ENCODE assay signal across 8 mouse cellular contexts in genomic region chr6:42354076-42355019, GRCm38 (mm10). TPM values are rescaled to one million over a fixed set of nuclear protein-coding genes. Genes with fewer than 3 reads are reported as not detected.
DNase-seq lines count a peak whose midpoint lies in the region; ATAC-seq and TF ChIP-seq lines count a peak whose summit lies in the region.

No protein-coding gene starts in this region.

- DNase-seq in cerebellum, adult 2 months: peak in 1 of 2 experiments; percentile 29
- no peak for DNase-seq in cerebellum, adult 9-11 months
- DNase-seq in midbrain, embryonic 14.5 days: peak; percentile 44
- DNase-seq in embryo, embryonic 9.5 days (ENCODE audit: extremely low spot score): no peak

- H3K4me2 ChIP-seq in midbrain, embryonic 14.5 days (ENCODE audit: low read length): peak overlapping the region; percentile 12; the same call in 1 of the 2 replicates
- no peak overlapping the region; the same call in 1 of the 2 replicates for H3K4me2 ChIP-seq in midbrain, embryonic 16.5 days (ENCODE audit: low read length)
- peak overlapping the region; percentile 99 for H3K4me2 ChIP-seq in heart, embryonic 12.5 days
- peak overlapping the region; percentile 84 for H3K4me2 ChIP-seq in lung, embryonic 15.5 days
- no peak overlapping the region; the same call in 1 of the 2 replicates for H3K4me2 ChIP-seq in kidney, embryonic 14.5 days (replicated peaks; ENCODE audit: low read depth, low read length)

- H3K9me3 ChIP-seq in midbrain, embryonic 14.5 days (ENCODE audit: control insufficient read depth, low read length): no peaks in the 10 kb centered on the region
- no peaks in the 10 kb centered on the region for H3K9me3 ChIP-seq in midbrain, embryonic 16.5 days (replicated peaks; ENCODE audit: control insufficient read depth, low read length, poor library complexity, severe bottlenecking)
- H3K9me3 ChIP-seq in heart, embryonic 12.5 days (replicated peaks): no peaks in the 10 kb centered on the region
- no peaks in the 10 kb centered on the region for H3K9me3 ChIP-seq in lung, embryonic 15.5 days
- H3K9me3 ChIP-seq in kidney, embryonic 14.5 days (ENCODE audit: control insufficient read depth, low read length): no peaks in the 10 kb centered on the region

- no peak overlapping the region for H3K27ac ChIP-seq in cerebellum, adult 2 months (ENCODE audit: insufficient read depth, low read length)
- no peak overlapping the region for H3K27ac ChIP-seq in midbrain, embryonic 14.5 days (replicated peaks; ENCODE audit: low read depth, low read length)
- no peak overlapping the region for H3K27ac ChIP-seq in midbrain, embryonic 16.5 days (ENCODE audit: low read length)
- H3K27ac ChIP-seq in heart, embryonic 12.5 days (ENCODE audit: poor library complexity, severe bottlenecking): peak overlapping the region; percentile 100
- no peak overlapping the region for H3K27ac ChIP-seq in lung, embryonic 15.5 days
- no peak overlapping the region for H3K27ac ChIP-seq in kidney, embryonic 14.5 days (ENCODE audit: low read depth, low read length)

- peak overlapping the region; percentile 14 for H3K4me3 ChIP-seq in cerebellum, adult 2 months (replicated peaks; ENCODE audit: insufficient read depth, low read depth, low read length)
- H3K4me3 ChIP-seq in midbrain, embryonic 14.5 days (replicated peaks; ENCODE audit: low read depth, low read length): no peak overlapping the region
- H3K4me3 ChIP-seq in midbrain, embryonic 16.5 days (ENCODE audit: low read depth, low read length): no peak overlapping the region
- peak overlapping the region; percentile 93 for H3K4me3 ChIP-seq in heart, embryonic 12.5 days
- H3K4me3 ChIP-seq in lung, embryonic 15.5 days: peak overlapping the region; percentile 75; the same call in 1 of the 2 replicates
- no peak overlapping the region for H3K4me3 ChIP-seq in kidney, embryonic 14.5 days (ENCODE audit: low read length)

- H3K27me3 ChIP-seq in cerebellum, adult 2 months (ENCODE audit: control insufficient read depth, insufficient read depth, low read length): no peaks in the 10 kb centered on the region
- H3K27me3 ChIP-seq in midbrain, embryonic 14.5 days (ENCODE audit: control insufficient read depth, insufficient read depth, low read length): no peaks in the 10 kb centered on the region
- no peaks in the 10 kb centered on the region for H3K27me3 ChIP-seq in midbrain, embryonic 16.5 days (ENCODE audit: control insufficient read depth, insufficient read depth, low read depth, low read length)
- no peaks in the 10 kb centered on the region for H3K27me3 ChIP-seq in heart, embryonic 12.5 days (replicated peaks)
- no peaks in the 10 kb centered on the region for H3K27me3 ChIP-seq in lung, embryonic 15.5 days
- no peaks in the 10 kb centered on the region for H3K27me3 ChIP-seq in kidney, embryonic 14.5 days (ENCODE audit: control insufficient read depth, insufficient read depth, low read length)

- 18% methylated on average over 11 of the region's 11 CpGs for WGBS in cerebellum, adult 2 months
- 59% methylated on average over 11 of the region's 11 CpGs for WGBS in midbrain, embryonic 14.5 days
- 68% methylated on average over 11 of the region's 11 CpGs for WGBS in midbrain, embryonic 16.5 days
- 15% methylated on average over 11 of the region's 11 CpGs for WGBS in heart, embryonic 12.5 days
- 44% methylated on average over 11 of the region's 11 CpGs for WGBS in lung, embryonic 15.5 days
- WGBS in kidney, embryonic 14.5 days: 62% methylated on average over 11 of the region's 11 CpGs

- TF ChIP-seq POLR2A in cerebellum, adult 2 months (IDR thresholded peaks at IDR 0.05; ENCODE audit: borderline replicate concordance, insufficient read depth, low read length): 0 out of 2 replicates have a peak, but pooled peaks have one; percentile 10

- H3K4me1 ChIP-seq in cerebellum, adult 2 months (ENCODE audit: control insufficient read depth, insufficient read depth, low read length): peaks cover 31% of the 10 kb centered on the region
- peaks cover 30% of the 10 kb centered on the region for H3K4me1 ChIP-seq in midbrain, embryonic 14.5 days (ENCODE audit: control insufficient read depth, insufficient read depth, low read length)
- H3K4me1 ChIP-seq in midbrain, embryonic 16.5 days (ENCODE audit: control insufficient read depth, insufficient read depth, low read length): peaks cover 25% of the 10 kb centered on the region
- H3K4me1 ChIP-seq in heart, embryonic 12.5 days (replicated peaks): peaks cover 85% of the 10 kb centered on the region
- H3K4me1 ChIP-seq in lung, embryonic 15.5 days: peaks cover 81% of the 10 kb centered on the region
- peaks cover 26% of the 10 kb centered on the region; the same call in 1 of the 2 replicates for H3K4me1 ChIP-seq in kidney, embryonic 14.5 days (ENCODE audit: control insufficient read depth, insufficient read depth, low read length)

- no peak overlapping the region for H3K9ac ChIP-seq in midbrain, embryonic 14.5 days (replicated peaks; ENCODE audit: low read length)
- H3K9ac ChIP-seq in midbrain, embryonic 16.5 days (ENCODE audit: low read depth, low read length): no peak overlapping the region
- peak overlapping the region; percentile 47 for H3K9ac ChIP-seq in heart, embryonic 12.5 days
- H3K9ac ChIP-seq in lung, embryonic 15.5 days: no peak overlapping the region
- no peak overlapping the region for H3K9ac ChIP-seq in kidney, embryonic 14.5 days (ENCODE audit: low read depth, low read length)

- peaks cover 43% of the 10 kb centered on the region for H3K36me3 ChIP-seq in midbrain, embryonic 14.5 days (ENCODE audit: control insufficient read depth, insufficient read depth, low read length)
- H3K36me3 ChIP-seq in midbrain, embryonic 16.5 days (ENCODE audit: control insufficient read depth, insufficient read depth, low read length): peaks cover 12% of the 10 kb centered on the region
- H3K36me3 ChIP-seq in heart, embryonic 12.5 days: peaks cover 80% of the 10 kb centered on the region
- H3K36me3 ChIP-seq in lung, embryonic 15.5 days: peaks cover 56% of the 10 kb centered on the region
- H3K36me3 ChIP-seq in kidney, embryonic 14.5 days (ENCODE audit: control insufficient read depth, insufficient read depth, low read length): peaks cover 74% of the 10 kb centered on the region

- no peak for TF ChIP-seq CTCF in cerebellum, adult 2 months (IDR thresholded peaks at IDR 0.05; ENCODE audit: borderline replicate concordance, insufficient read depth, low read depth, low read length)

- ATAC-seq in midbrain, embryonic 14.5 days (ENCODE audit: low FRiP score, low TSS enrichment): no peak
- no peak for ATAC-seq in midbrain, embryonic 16.5 days
- no peak for ATAC-seq in heart, embryonic 12.5 days (ENCODE audit: insufficient number of reproducible peaks, low FRiP score)
- ATAC-seq in lung, embryonic 15.5 days (ENCODE audit: borderline replicate concordance, extremely low read depth, low FRiP score, low TSS enrichment): no peak
- no peak for ATAC-seq in kidney, embryonic 14.5 days (ENCODE audit: low FRiP score, low TSS enrichment)

RNA-seq across cellular contexts. Expression of gene Zyx, which starts 4.9 kb away (rescaled TPM):
- 123 and 129 TPM in 2 replicates for polyA plus RNA-seq in cerebellum, adult 2 months (2012; rRNA removed)
- 42.1 and 55.7 TPM in 2 replicates for polyA plus RNA-seq in midbrain, embryonic 14.5 days (2014; fragmentation: Nextera tagmentation; extraction: Ambion mirVana)
- polyA plus RNA-seq in midbrain, embryonic 16.5 days (2015; fragmentation: Nextera tagmentation; extraction: Ambion mirVana): 55.1 and 56.5 TPM in 2 replicates
- 213 and 219 TPM in 2 replicates for polyA plus RNA-seq in heart, embryonic 12.5 days (2016; fragmentation: Nextera tagmentation; extraction: Ambion mirVana)
- polyA plus RNA-seq in lung, embryonic 15.5 days (2015; fragmentation: Nextera tagmentation; extraction: Ambion mirVana): 161 and 167 TPM in 2 replicates
- 87.0 and 118 TPM in 2 replicates for polyA plus RNA-seq in kidney, embryonic 14.5 days (2014; fragmentation: Nextera tagmentation; extraction: Ambion mirVana)

RNA-seq across cellular contexts. Expression of gene Epha1, which starts 18.7 kb away (rescaled TPM):
- polyA plus RNA-seq in cerebellum, adult 2 months (2012; rRNA removed): 0.43 and 0.46 TPM in 2 replicates
- polyA plus RNA-seq in midbrain, embryonic 14.5 days (2014; fragmentation: Nextera tagmentation; extraction: Ambion mirVana): 0.09 and 0.14 TPM in 2 replicates
- polyA plus RNA-seq in midbrain, embryonic 16.5 days (2015; fragmentation: Nextera tagmentation; extraction: Ambion mirVana): 0.47 and 0.94 TPM in 2 replicates
- 4.7 and 5.5 TPM in 2 replicates for polyA plus RNA-seq in heart, embryonic 12.5 days (2016; fragmentation: Nextera tagmentation; extraction: Ambion mirVana)
- 14.2 and 16.9 TPM in 2 replicates for polyA plus RNA-seq in lung, embryonic 15.5 days (2015; fragmentation: Nextera tagmentation; extraction: Ambion mirVana)
- 3.1 and 3.3 TPM in 2 replicates for polyA plus RNA-seq in kidney, embryonic 14.5 days (2014; fragmentation: Nextera tagmentation; extraction: Ambion mirVana)

RNA-seq across cellular contexts. Expression of gene Fam131b, which starts 29.9 kb away (rescaled TPM):
- 102 and 117 TPM in 2 replicates for polyA plus RNA-seq in cerebellum, adult 2 months (2012; rRNA removed)
- 4.6 and 6.2 TPM in 2 replicates for polyA plus RNA-seq in midbrain, embryonic 14.5 days (2014; fragmentation: Nextera tagmentation; extraction: Ambion mirVana)
- 7.8 and 8.4 TPM in 2 replicates for polyA plus RNA-seq in midbrain, embryonic 16.5 days (2015; fragmentation: Nextera tagmentation; extraction: Ambion mirVana)
- 0.37 and 0.52 TPM in 2 replicates for polyA plus RNA-seq in heart, embryonic 12.5 days (2016; fragmentation: Nextera tagmentation; extraction: Ambion mirVana)
- 0.06 and 0.14 TPM in 2 replicates for polyA plus RNA-seq in lung, embryonic 15.5 days (2015; fragmentation: Nextera tagmentation; extraction: Ambion mirVana)
- polyA plus RNA-seq in kidney, embryonic 14.5 days (2014; fragmentation: Nextera tagmentation; extraction: Ambion mirVana): 0.05 and 0.11 TPM in 2 replicates

RNA-seq across cellular contexts. Expression of gene Tas2r143, which starts 45.7 kb away (rescaled TPM):
- 0.33 and 1.0 TPM in 2 replicates for polyA plus RNA-seq in cerebellum, adult 2 months (2012; rRNA removed)
- polyA plus RNA-seq in midbrain, embryonic 14.5 days (2014; fragmentation: Nextera tagmentation; extraction: Ambion mirVana): not detected in 2 replicates
- not detected in 2 replicates for polyA plus RNA-seq in midbrain, embryonic 16.5 days (2015; fragmentation: Nextera tagmentation; extraction: Ambion mirVana)
- polyA plus RNA-seq in heart, embryonic 12.5 days (2016; fragmentation: Nextera tagmentation; extraction: Ambion mirVana): not detected in 2 replicates
- not detected in 2 replicates for polyA plus RNA-seq in lung, embryonic 15.5 days (2015; fragmentation: Nextera tagmentation; extraction: Ambion mirVana)
- not detected in 2 replicates for polyA plus RNA-seq in kidney, embryonic 14.5 days (2014; fragmentation: Nextera tagmentation; extraction: Ambion mirVana)

RNA-seq across cellular contexts. Expression of gene Tas2r135, which starts 50.9 kb away (rescaled TPM):
- polyA plus RNA-seq in cerebellum, adult 2 months (2012; rRNA removed): 0.72 and 0.84 TPM in 2 replicates
- polyA plus RNA-seq in midbrain, embryonic 14.5 days (2014; fragmentation: Nextera tagmentation; extraction: Ambion mirVana): not detected in 2 replicates
- not detected in 2 replicates for polyA plus RNA-seq in midbrain, embryonic 16.5 days (2015; fragmentation: Nextera tagmentation; extraction: Ambion mirVana)
- polyA plus RNA-seq in heart, embryonic 12.5 days (2016; fragmentation: Nextera tagmentation; extraction: Ambion mirVana): not detected in 2 replicates
- polyA plus RNA-seq in lung, embryonic 15.5 days (2015; fragmentation: Nextera tagmentation; extraction: Ambion mirVana): not detected in 2 replicates
- not detected in 2 replicates for polyA plus RNA-seq in kidney, embryonic 14.5 days (2014; fragmentation: Nextera tagmentation; extraction: Ambion mirVana)

Comparison
In these comparisons a context has a peak if more than half of its experiments do, and no peak if none do; other contexts are left out.
1. H3K4me2 ChIP-seq: peak in midbrain, embryonic 14.5 days (single experiment), heart, embryonic 12.5 days (single experiment) and lung, embryonic 15.5 days (single experiment); none in midbrain, embryonic 16.5 days (single experiment) and kidney, embryonic 14.5 days (single experiment).
2. H3K4me3 ChIP-seq: peak in cerebellum, adult 2 months (single experiment), heart, embryonic 12.5 days (single experiment) and lung, embryonic 15.5 days (single experiment); none in midbrain, embryonic 14.5 days (single experiment), midbrain, embryonic 16.5 days (single experiment) and kidney, embryonic 14.5 days (single experiment).
3. RNA of gene Fam131b, which starts 29.9 kb away (polyA plus RNA-seq): 102 to 117 TPM in cerebellum, adult 2 months; 7.8 to 8.4 TPM in midbrain, embryonic 16.5 days, 4.6 to 6.2 TPM in midbrain, embryonic 14.5 days, 0.37 to 0.52 TPM in heart, embryonic 12.5 days, 0.06 to 0.14 TPM in lung, embryonic 15.5 days and 0.05 to 0.11 TPM in kidney, embryonic 14.5 days; every median in the first group is over 10 times any median in the second.